Mouse (Mus musculus): Measurements from ENCODE around the gene Lingo2.

The Lingo2 gene

GRCm38 (mm10) chr4:36951150-36951954 is at the start of gene Lingo2:
Lingo2 (minus strand) TSS chr4:36951747.
- DNase-seq (ENCODE audit: low read depth in 1 of 2, low spot score in 2 of 2) = no peak

- DNase-seq (ENCODE audit: low read depth in 1 of 2, low spot score in 2 of 2) = no peak
Measured at GRCm38 (mm10) chr4:36973358-36973757, 21.8 kb upstream of the Lingo2 start.

- DNase-seq (ENCODE audit: low read depth in 1 of 2, low spot score in 2 of 2) = no peak
Measured at GRCm38 (mm10) chr4:36952431-36953429, 1.2 kb upstream of the Lingo2 start.

- DNase-seq (ENCODE audit: low read depth in 1 of 2, low spot score in 2 of 2) = no peak
Measured at GRCm38 (mm10) chr4:36951955-36952215, 338 bp upstream of the Lingo2 start.

GRCm38 (mm10) chr4:36950790-36951149 is 777 bp downstream of the Lingo2 start:
- no peak for DNase-seq (ENCODE audit: low read depth in 1 of 2, low spot score in 2 of 2)

GRCm38 (mm10) chr4:36950021-36950751 is 1.4 kb downstream of the Lingo2 start:
- DNase-seq (ENCODE audit: low read depth in 1 of 2, low spot score in 2 of 2) = no peak

GRCm38 (mm10) chr4:36890810-36891209 is 60.7 kb downstream of the Lingo2 start:
- DNase-seq (ENCODE audit: low read depth in 1 of 2, low spot score in 2 of 2) = no peak

GRCm38 (mm10) chr4:36890365-36890764 is 61.2 kb downstream of the Lingo2 start:
- no peak for DNase-seq (ENCODE audit: low read depth in 1 of 2, low spot score in 2 of 2)

GRCm38 (mm10) chr4:36874781-36875180 is 76.8 kb downstream of the Lingo2 start:
- DNase-seq (ENCODE audit: low read depth in 1 of 2, low spot score in 2 of 2) = no peak

- DNase-seq (ENCODE audit: low read depth in 1 of 2, low spot score in 2 of 2) = no peak
Measured at GRCm38 (mm10) chr4:36824982-36825381, 126.6 kb downstream of the Lingo2 start.

- no peak for DNase-seq (ENCODE audit: low read depth in 1 of 2, low spot score in 2 of 2)
Measured at GRCm38 (mm10) chr4:36821914-36822313, 129.6 kb downstream of the Lingo2 start.

- DNase-seq (ENCODE audit: low read depth in 1 of 2, low spot score in 2 of 2) = no peak
Measured at GRCm38 (mm10) chr4:36775088-36775487, 176.5 kb downstream of the Lingo2 start.

- no peak for DNase-seq (ENCODE audit: low read depth in 1 of 2, low spot score in 2 of 2)
Measured at GRCm38 (mm10) chr4:36730691-36731090, 220.9 kb downstream of the Lingo2 start.

GRCm38 (mm10) chr4:36716411-36716810 is 235.1 kb downstream of the Lingo2 start:
- DNase-seq (ENCODE audit: low read depth in 1 of 2, low spot score in 2 of 2) = no peak

GRCm38 (mm10) chr4:36698888-36699287 is 252.7 kb downstream of the Lingo2 start:
- no peak for DNase-seq (ENCODE audit: low read depth in 1 of 2, low spot score in 2 of 2)

GRCm38 (mm10) chr4:36696810-36697209 is 254.7 kb downstream of the Lingo2 start:
- no peak for DNase-seq (ENCODE audit: low read depth in 1 of 2, low spot score in 2 of 2)

GRCm38 (mm10) chr4:36659920-36660319 is 291.6 kb downstream of the Lingo2 start:
- no peak for DNase-seq (ENCODE audit: low read depth in 1 of 2, low spot score in 2 of 2)

- DNase-seq (ENCODE audit: low read depth in 1 of 2, low spot score in 2 of 2) = no peak
Measured at GRCm38 (mm10) chr4:36647753-36648152, 303.8 kb downstream of the Lingo2 start.

GRCm38 (mm10) chr4:36635666-36636065 is 315.9 kb downstream of the Lingo2 start:
- DNase-seq (ENCODE audit: low read depth in 1 of 2, low spot score in 2 of 2) = no peak

- DNase-seq (ENCODE audit: low read depth in 1 of 2, low spot score in 2 of 2) = no peak
Measured at GRCm38 (mm10) chr4:36576801-36577200, 374.7 kb downstream of the Lingo2 start.

GRCm38 (mm10) chr4:36576256-36576655 is 375.3 kb downstream of the Lingo2 start:
- no peak for DNase-seq (ENCODE audit: low read depth in 1 of 2, low spot score in 2 of 2)

Measured in monocyte, adult 2 months (primary cell).